Mouse (Mus musculus) midbrain, embryonic 10.5 days (tissue): ENCODE measurements at regions not wholly inside any gene's neighbourhood (a gene's known extent, or its start where the extent isn't known, plus 50 kb on each side); places are given as distances from the start of the nearest gene placed in this dataset.
A peak's percentile ranks its signal among the peaks of the same experiment; 100 is the strongest.

Source experiments
- DNase-seq: peaks from one replicate; pipeline ENCODE4 v3.0.0-alpha.2; 2017; ENCODE audit warnings: low spot score
- H3K27ac ChIP-seq: fragments of 300-500 bp; sonication (generic); replicated peaks from 2 replicates; pipeline ENCODE4 v1.5.1; 2016; ENCODE audit warnings: mild to moderate bottlenecking
- H3K27me3 ChIP-seq: fragments of 300-500 bp; sonication (generic); 2 replicates; pipeline ENCODE4 v1.6.1; 2016; ENCODE audit warnings: low read depth, mild to moderate bottlenecking; ENCODE audit not compliant: poor library complexity, severe bottlenecking
- H3K36me3 ChIP-seq: fragments of 300-500 bp; sonication (generic); 2 replicates; pipeline ENCODE4 v1.6.1; 2016; ENCODE audit warnings: mild to moderate bottlenecking, moderate library complexity
- H3K4me1 ChIP-seq: fragments of 300-500 bp; sonication (generic); 2 replicates; pipeline ENCODE4 v1.6.1; 2016
- H3K4me3 ChIP-seq: fragments of 300-500 bp; sonication (generic); 2 replicates; pipeline ENCODE4 v1.5.1; 2016; ENCODE audit warnings: mild to moderate bottlenecking, moderate library complexity
- H3K9me3 ChIP-seq: fragments of 300-500 bp; sonication (generic); replicated peaks from 2 replicates; pipeline ENCODE4 v1.6.1; 2016; ENCODE audit warnings: mild to moderate bottlenecking
- WGBS: fragments of 180-500 bp; shearing (Covaris S2); methylation state at CpG from one replicate; pipeline ENCODE4 v1.1.7; 2016; 5-methylcytosine and 5-hydroxymethylcytosine counted together

- Histone ChIP-seq H3K9me3 (no peaks in the 10 kb centered on the region), H3K27ac (no peak overlapping the region), H3K36me3 (no peaks in the 10 kb centered on the region), H3K27me3 (no peaks in the 10 kb centered on the region), H3K4me3 (no peak overlapping the region), H3K4me1 (peaks cover 10% of the 10 kb centered on the region)
- DNase-seq: no peak
- 90% methylated on average over 3 of the region's 3 CpGs for WGBS
These were observed 321.1 kb upstream of the Trib2 start for GRCm38 (mm10) chr12:16137801-16138200.

GRCm38 (mm10) chr12:16136214-16136671 is 319.5 kb upstream of the Trib2 start:
- 18% methylated on average over 5 of the region's 5 CpGs for WGBS

GRCm38 (mm10) chr12:16135602-16136213 is 319.0 kb upstream of the Trib2 start:
- WGBS: 34% methylated on average over 4 of the region's 4 CpGs
- no peak for DNase-seq
- H3K4me1 ChIP-seq: peaks cover 13% of the 10 kb centered on the region
- no peaks in the 10 kb centered on the region for H3K9me3 ChIP-seq
- H3K36me3 ChIP-seq: no peaks in the 10 kb centered on the region
- H3K4me3 ChIP-seq: no peak overlapping the region
- peak overlapping the region; percentile 52; the same call in 1 of the 2 replicates for H3K27ac ChIP-seq
- H3K27me3 ChIP-seq: no peaks in the 10 kb centered on the region

More at GRCm38 (mm10) chr12:16136214-16136671, 319.5 kb upstream of the Trib2 start:
- H3K36me3 ChIP-seq: no peaks in the 10 kb centered on the region
- H3K9me3 ChIP-seq: no peaks in the 10 kb centered on the region
- H3K4me3 ChIP-seq: no peak overlapping the region
- no peak for DNase-seq
- 0 out of 2 replicates have a peak overlapping the region, but pooled peaks have one; percentile 52 for H3K27ac ChIP-seq
- peaks cover 13% of the 10 kb centered on the region for H3K4me1 ChIP-seq
- no peaks in the 10 kb centered on the region for H3K27me3 ChIP-seq

- WGBS: 75% methylated on average over 3 of the region's 3 CpGs
- H3K4me3 ChIP-seq: no peak overlapping the region
- no peaks in the 10 kb centered on the region for H3K36me3 ChIP-seq
- H3K4me1 ChIP-seq: peaks cover 13% of the 10 kb centered on the region
- H3K27me3 ChIP-seq: no peaks in the 10 kb centered on the region
- no peak overlapping the region for H3K27ac ChIP-seq
- no peaks in the 10 kb centered on the region for H3K9me3 ChIP-seq
- no peak for DNase-seq
These were observed 317.7 kb upstream of the Trib2 start for GRCm38 (mm10) chr12:16134446-16134845.

- H3K4me1 ChIP-seq: peaks cover 13% of the 10 kb centered on the region
- H3K4me3 ChIP-seq: no peak overlapping the region
- H3K9me3 ChIP-seq: no peaks in the 10 kb centered on the region
- DNase-seq: no peak
- 87% methylated on average over 3 of the region's 3 CpGs for WGBS
- no peaks in the 10 kb centered on the region for H3K36me3 ChIP-seq
- no peak overlapping the region for H3K27ac ChIP-seq
- H3K27me3 ChIP-seq: no peaks in the 10 kb centered on the region
These were observed 316.5 kb upstream of the Trib2 start for GRCm38 (mm10) chr12:16133253-16133652.

GRCm38 (mm10) chr12:16131740-16132077 is 315.0 kb upstream of the Trib2 start:
- Histone ChIP-seq H3K27me3 (no peaks in the 10 kb centered on the region), H3K36me3 (no peaks in the 10 kb centered on the region), H3K9me3 (no peaks in the 10 kb centered on the region), H3K4me1 (peaks cover 13% of the 10 kb centered on the region), H3K27ac (no peak overlapping the region), H3K4me3 (no peak overlapping the region)
- WGBS: 30% methylated on average over 1 of the region's 1 CpGs
- DNase-seq: no peak

GRCm38 (mm10) chr12:16131028-16131739 is 314.5 kb upstream of the Trib2 start:
- H3K4me1 ChIP-seq: peaks cover 10% of the 10 kb centered on the region
- H3K4me3 ChIP-seq: no peak overlapping the region
- no peaks in the 10 kb centered on the region for H3K36me3 ChIP-seq
- H3K9me3 ChIP-seq: no peaks in the 10 kb centered on the region
- no peak overlapping the region for H3K27ac ChIP-seq
- no peak for DNase-seq
- 74% methylated on average over 2 of the region's 2 CpGs for WGBS
- H3K27me3 ChIP-seq: no peaks in the 10 kb centered on the region

- Histone ChIP-seq H3K9me3 (no peaks in the 10 kb centered on the region), H3K4me1 (peaks cover 5% of the 10 kb centered on the region), H3K36me3 (no peaks in the 10 kb centered on the region), H3K4me3 (no peak overlapping the region), H3K27ac (no peak overlapping the region), H3K27me3 (no peaks in the 10 kb centered on the region)
- no peak for DNase-seq
- 66% methylated on average over 1 of the region's 1 CpGs for WGBS
These were observed 313.9 kb upstream of the Trib2 start for GRCm38 (mm10) chr12:16130605-16131004.

- H3K4me3 ChIP-seq: no peak overlapping the region
- 0 out of 2 replicates have a peak, but pooled peaks cover 3% of the 10 kb centered on the region for H3K4me1 ChIP-seq
- H3K9me3 ChIP-seq: no peaks in the 10 kb centered on the region
- no peaks in the 10 kb centered on the region for H3K27me3 ChIP-seq
- no peak overlapping the region for H3K27ac ChIP-seq
- no peak for DNase-seq
- 94% methylated on average over 3 of the region's 3 CpGs for WGBS
- H3K36me3 ChIP-seq: no peaks in the 10 kb centered on the region
These were observed 313.2 kb upstream of the Trib2 start for GRCm38 (mm10) chr12:16129923-16130322.

GRCm38 (mm10) chr12:16129243-16129642 is 312.5 kb upstream of the Trib2 start:
- H3K4me3 ChIP-seq: no peak overlapping the region
- H3K4me1 ChIP-seq: 0 out of 2 replicates have a peak, but pooled peaks cover 3% of the 10 kb centered on the region
- 82% methylated on average over 3 of the region's 3 CpGs for WGBS
- no peak for DNase-seq
- no peaks in the 10 kb centered on the region for H3K9me3 ChIP-seq
- H3K27ac ChIP-seq: no peak overlapping the region
- no peaks in the 10 kb centered on the region for H3K27me3 ChIP-seq
- H3K36me3 ChIP-seq: no peaks in the 10 kb centered on the region

- no peak for DNase-seq
- WGBS: 94% methylated on average over 2 of the region's 2 CpGs
- H3K4me1 ChIP-seq: no peaks in the 10 kb centered on the region
- no peak overlapping the region for H3K4me3 ChIP-seq
- H3K9me3 ChIP-seq: no peaks in the 10 kb centered on the region
- H3K27ac ChIP-seq: no peak overlapping the region
- H3K36me3 ChIP-seq: no peaks in the 10 kb centered on the region
- H3K27me3 ChIP-seq: no peaks in the 10 kb centered on the region
These were observed 308.2 kb upstream of the Trib2 start for GRCm38 (mm10) chr12:16124906-16125305.

GRCm38 (mm10) chr12:16122353-16123127 is 305.8 kb upstream of the Trib2 start:
- Histone ChIP-seq H3K27ac (no peak overlapping the region), H3K9me3 (no peaks in the 10 kb centered on the region), H3K27me3 (no peaks in the 10 kb centered on the region), H3K4me3 (no peak overlapping the region), H3K4me1 (no peaks in the 10 kb centered on the region), H3K36me3 (no peaks in the 10 kb centered on the region)
- no peak for DNase-seq
- 49% methylated on average over 2 of the region's 2 CpGs for WGBS

GRCm38 (mm10) chr12:16121787-16122186 is 305.1 kb upstream of the Trib2 start:
- Histone ChIP-seq H3K27ac (no peak overlapping the region), H3K27me3 (no peaks in the 10 kb centered on the region), H3K36me3 (no peaks in the 10 kb centered on the region), H3K4me3 (no peak overlapping the region), H3K4me1 (no peaks in the 10 kb centered on the region), H3K9me3 (no peaks in the 10 kb centered on the region)
- 76% methylated on average over 6 of the region's 6 CpGs for WGBS
- no peak for DNase-seq
